Mouse (Mus musculus): Measurements from ENCODE around the gene Trim80. TPM values are rescaled to one million over a fixed set of nuclear protein-coding genes. Genes with fewer than 3 reads are reported as not detected.

Gene Trim80
- polyA plus RNA-seq, 1 experiment from 2014 or later, result 0.10 TPM

DNA sequence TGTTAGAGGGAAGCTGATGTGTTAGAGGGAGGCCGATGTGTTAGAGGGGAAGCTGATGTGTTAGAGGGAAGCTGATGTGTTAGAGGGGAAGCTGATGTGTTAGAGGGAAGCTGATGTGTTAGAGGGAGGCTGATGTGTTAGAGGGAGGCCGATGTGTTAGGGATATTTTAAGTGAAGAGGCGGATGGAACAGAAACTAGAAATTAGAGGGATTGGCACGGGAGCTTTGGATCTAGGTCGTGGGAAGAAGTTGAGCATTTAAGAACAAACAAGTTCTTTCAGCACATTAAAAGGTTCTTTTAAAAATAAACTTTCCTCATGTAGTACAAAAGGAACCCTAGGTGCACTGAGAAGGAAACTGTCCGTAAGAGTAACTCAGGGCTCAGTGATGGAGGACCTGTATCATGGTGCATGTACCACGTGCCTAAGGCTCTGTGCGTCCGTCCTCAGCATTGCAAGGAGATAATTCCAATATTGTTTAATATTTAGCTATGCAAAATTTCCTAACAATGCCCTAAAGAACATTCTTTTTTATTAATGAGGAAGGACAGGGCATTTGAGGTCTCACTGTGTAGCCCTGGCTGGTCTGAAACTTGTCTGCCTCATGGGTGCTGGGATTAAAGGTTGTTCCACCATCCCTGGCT lies 38.1 kb downstream of the Trim80 start:
- no peak overlapping the region for H3K4me3 ChIP-seq (ENCODE audit: low read depth, low read length)
- H3K36me3 ChIP-seq (ENCODE audit: control insufficient read depth, insufficient read depth, low read length), result no peaks in the 10 kb centered on the region
- no peaks in the 10 kb centered on the region for H3K27me3 ChIP-seq (ENCODE audit: control insufficient read depth, insufficient read depth, low read length)
- ATAC-seq (ENCODE audit: low FRiP score, low TSS enrichment) (no peak), DNase-seq (ENCODE audit: low spot score) (no peak)
- peaks cover 4% of the 10 kb centered on the region; the same call in 1 of the 2 replicates for H3K4me1 ChIP-seq (replicated peaks; ENCODE audit: control insufficient read depth, insufficient read depth)
- TF ChIP-seq CTCF (IDR thresholded peaks at IDR 0.05; ENCODE audit: low read depth) (no peak), EP300 (optimal IDR thresholded peaks at IDR 0.05) (no peak)
- no peak overlapping the region for H3K4me2 ChIP-seq (replicated peaks; ENCODE audit: low read depth)
- WGBS, result 86% methylated on average over 9 of the region's 9 CpGs
- H3K9me3 ChIP-seq (ENCODE audit: control insufficient read depth, low read length), result no peaks in the 10 kb centered on the region
- H3K27ac ChIP-seq (replicated peaks), result no peak overlapping the region
- no peak overlapping the region for H3K9ac ChIP-seq (ENCODE audit: low read length)

DNA sequence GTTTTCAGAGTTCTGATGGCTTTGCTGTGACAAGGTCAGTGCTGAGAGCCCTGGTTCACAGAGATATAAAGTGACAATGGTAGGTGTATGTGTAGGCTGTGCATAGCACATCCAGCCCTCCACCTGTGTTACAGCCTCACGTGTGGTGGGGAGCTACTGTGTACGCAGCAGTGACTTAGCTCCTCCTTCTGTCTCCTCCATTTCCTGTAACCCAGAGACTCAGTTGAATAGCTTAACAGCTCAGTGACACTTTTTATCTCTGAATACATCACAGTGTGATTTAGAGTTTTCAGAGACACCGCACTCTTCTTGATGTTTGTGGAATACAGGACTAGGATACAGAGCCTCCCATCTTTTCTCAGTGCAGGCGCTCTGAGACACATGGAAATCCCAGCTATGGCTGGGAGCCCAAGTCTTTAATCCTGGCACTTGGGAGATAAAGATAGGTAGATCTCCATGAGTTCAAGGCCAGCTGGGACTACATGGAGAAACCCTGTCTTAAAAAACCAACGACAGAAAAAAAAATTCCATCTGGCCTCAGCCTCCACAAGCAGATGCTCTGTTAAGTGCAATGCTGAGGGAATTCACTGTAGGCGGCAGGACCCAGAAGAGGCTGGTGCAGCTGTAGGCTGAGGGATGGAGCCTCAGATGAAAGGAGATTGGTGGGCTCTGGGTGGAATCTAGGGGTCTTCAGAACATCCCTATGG lies 41.4 kb downstream of the Trim80 start:
- Histone ChIP-seq H3K4me3 (ENCODE audit: low read depth, low read length) (no peak overlapping the region), H3K9me3 (ENCODE audit: control insufficient read depth, low read length) (no peaks in the 10 kb centered on the region), H3K4me2 (replicated peaks; ENCODE audit: low read depth) (no peak overlapping the region), H3K9ac (ENCODE audit: low read length) (no peak overlapping the region), H3K27me3 (ENCODE audit: control insufficient read depth, insufficient read depth, low read length) (no peaks in the 10 kb centered on the region), H3K27ac (replicated peaks) (no peak overlapping the region), H3K36me3 (ENCODE audit: control insufficient read depth, insufficient read depth, low read length) (no peaks in the 10 kb centered on the region), H3K4me1 (replicated peaks; ENCODE audit: control insufficient read depth, insufficient read depth) (no peaks in the 10 kb centered on the region; the same call in 1 of the 2 replicates)
- ATAC-seq (ENCODE audit: low FRiP score, low TSS enrichment), result no peak
- 73% methylated on average over 6 of the region's 6 CpGs for WGBS
- DNase-seq (ENCODE audit: low spot score), result no peak
- TF ChIP-seq CTCF (IDR thresholded peaks at IDR 0.05; ENCODE audit: low read depth), result no peak
- no peak for TF ChIP-seq EP300 (optimal IDR thresholded peaks at IDR 0.05)

DNA sequence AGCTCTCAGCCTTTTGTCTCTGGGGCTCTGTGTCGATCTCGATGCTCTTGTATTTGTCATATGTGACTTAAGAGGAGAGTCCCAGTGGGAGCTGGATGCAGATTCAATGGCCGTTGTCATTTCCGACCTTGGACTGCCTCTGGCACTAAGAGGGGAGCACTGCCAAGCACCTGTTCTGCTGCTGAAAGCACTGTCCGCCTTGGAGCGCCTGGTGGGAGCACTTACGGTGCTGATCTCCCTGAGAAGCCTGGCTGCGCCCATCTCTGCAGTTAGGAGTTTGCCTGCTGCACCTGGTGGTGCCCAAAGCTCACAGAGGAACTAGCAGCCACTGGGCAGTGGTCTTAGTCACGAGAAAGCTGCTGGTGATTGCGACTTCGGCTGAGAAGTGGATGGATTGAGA lies 42.9 kb downstream of the Trim80 start:
- DNase-seq (ENCODE audit: low spot score) (no peak), ATAC-seq (ENCODE audit: low FRiP score, low TSS enrichment) (no peak)
- no peak overlapping the region for H3K27ac ChIP-seq (replicated peaks)
- TF ChIP-seq EP300 (optimal IDR thresholded peaks at IDR 0.05), result no peak
- TF ChIP-seq CTCF (IDR thresholded peaks at IDR 0.05; ENCODE audit: low read depth), result no peak
- no peak overlapping the region for H3K9ac ChIP-seq (ENCODE audit: low read length)
- H3K9me3 ChIP-seq (ENCODE audit: control insufficient read depth, low read length), result no peaks in the 10 kb centered on the region
- no peaks in the 10 kb centered on the region for H3K27me3 ChIP-seq (ENCODE audit: control insufficient read depth, insufficient read depth, low read length)
- no peak overlapping the region for H3K4me2 ChIP-seq (replicated peaks; ENCODE audit: low read depth)
- no peaks in the 10 kb centered on the region for H3K4me1 ChIP-seq (replicated peaks; ENCODE audit: control insufficient read depth, insufficient read depth)
- H3K4me3 ChIP-seq (ENCODE audit: low read depth, low read length), result no peak overlapping the region
- no peaks in the 10 kb centered on the region; the same call in 1 of the 2 replicates for H3K36me3 ChIP-seq (ENCODE audit: control insufficient read depth, insufficient read depth, low read length)
- WGBS, result 71% methylated on average over 11 of the region's 11 CpGs

DNA sequence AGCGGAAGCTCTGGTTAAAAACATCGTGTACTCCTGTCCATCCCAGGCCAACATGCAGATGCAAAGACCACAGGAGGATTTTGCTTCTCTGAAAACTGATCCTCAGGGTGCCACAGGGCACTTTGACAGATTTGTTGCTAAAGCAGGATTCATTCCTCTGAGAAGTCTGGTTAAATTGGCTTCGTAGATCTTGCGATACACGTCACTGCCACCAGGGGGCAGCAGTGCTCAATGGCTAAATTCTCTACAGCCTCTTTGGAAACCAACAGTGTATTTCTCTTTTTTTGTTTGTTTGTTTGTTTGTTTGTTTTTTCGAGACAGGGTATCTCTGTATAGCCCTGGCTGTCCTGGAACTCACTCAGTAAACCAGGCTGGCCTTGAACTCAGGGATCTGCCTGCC lies 43.4 kb downstream of the Trim80 start:
- 19% methylated on average over 6 of the region's 6 CpGs for WGBS
- H3K36me3 ChIP-seq (ENCODE audit: control insufficient read depth, insufficient read depth, low read length), result no peaks in the 10 kb centered on the region; the same call in 1 of the 2 replicates
- H3K4me1 ChIP-seq (replicated peaks; ENCODE audit: control insufficient read depth, insufficient read depth), result no peaks in the 10 kb centered on the region
- no peak overlapping the region for H3K9ac ChIP-seq (ENCODE audit: low read length)
- no peak overlapping the region for H3K4me3 ChIP-seq (ENCODE audit: low read depth, low read length)
- no peaks in the 10 kb centered on the region for H3K27me3 ChIP-seq (ENCODE audit: control insufficient read depth, insufficient read depth, low read length)
- TF ChIP-seq CTCF (IDR thresholded peaks at IDR 0.05; ENCODE audit: low read depth) (peak; percentile 95), EP300 (optimal IDR thresholded peaks at IDR 0.05) (no peak)
- H3K9me3 ChIP-seq (ENCODE audit: control insufficient read depth, low read length), result no peaks in the 10 kb centered on the region
- peak; percentile 75 for DNase-seq (ENCODE audit: low spot score)
- H3K27ac ChIP-seq (replicated peaks), result no peak overlapping the region
- no peak overlapping the region for H3K4me2 ChIP-seq (replicated peaks; ENCODE audit: low read depth)
- no peak for ATAC-seq (ENCODE audit: low FRiP score, low TSS enrichment)

DNA sequence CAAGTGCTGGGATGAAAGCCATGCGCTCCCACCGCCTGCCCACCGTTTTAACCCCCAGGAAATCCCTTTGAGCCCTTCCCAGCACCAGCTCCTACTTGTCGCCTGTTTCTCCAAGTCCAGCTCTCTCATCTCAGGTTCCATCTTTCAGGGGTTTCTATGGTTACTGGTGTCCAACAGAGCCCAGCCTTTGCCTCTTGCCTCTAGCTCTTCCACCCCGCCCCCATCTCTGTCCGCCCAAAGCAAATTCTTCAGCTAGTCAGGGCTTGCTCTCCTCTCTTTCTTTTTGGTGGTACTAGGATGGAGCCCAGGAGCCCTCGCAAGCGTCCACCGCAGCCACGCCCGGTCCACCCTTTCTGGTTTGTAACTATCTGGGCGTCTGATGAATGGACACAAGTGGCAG lies 44.8 kb downstream of the Trim80 start:
- Histone ChIP-seq H3K4me3 (ENCODE audit: low read depth, low read length) (no peak overlapping the region), H3K4me2 (replicated peaks; ENCODE audit: low read depth) (no peak overlapping the region), H3K36me3 (ENCODE audit: control insufficient read depth, insufficient read depth, low read length) (peaks cover 3% of the 10 kb centered on the region; the same call in 1 of the 2 replicates), H3K27me3 (ENCODE audit: control insufficient read depth, insufficient read depth, low read length) (no peaks in the 10 kb centered on the region), H3K4me1 (replicated peaks; ENCODE audit: control insufficient read depth, insufficient read depth) (no peaks in the 10 kb centered on the region), H3K27ac (replicated peaks) (no peak overlapping the region), H3K9ac (ENCODE audit: low read length) (no peak overlapping the region), H3K9me3 (ENCODE audit: control insufficient read depth, low read length) (no peaks in the 10 kb centered on the region)
- DNase-seq (ENCODE audit: low spot score), result no peak
- TF ChIP-seq CTCF (IDR thresholded peaks at IDR 0.05; ENCODE audit: low read depth) (no peak), EP300 (optimal IDR thresholded peaks at IDR 0.05) (no peak)
- 56% methylated on average over 12 of the region's 12 CpGs for WGBS
- ATAC-seq (ENCODE audit: low FRiP score, low TSS enrichment), result no peak

DNA sequence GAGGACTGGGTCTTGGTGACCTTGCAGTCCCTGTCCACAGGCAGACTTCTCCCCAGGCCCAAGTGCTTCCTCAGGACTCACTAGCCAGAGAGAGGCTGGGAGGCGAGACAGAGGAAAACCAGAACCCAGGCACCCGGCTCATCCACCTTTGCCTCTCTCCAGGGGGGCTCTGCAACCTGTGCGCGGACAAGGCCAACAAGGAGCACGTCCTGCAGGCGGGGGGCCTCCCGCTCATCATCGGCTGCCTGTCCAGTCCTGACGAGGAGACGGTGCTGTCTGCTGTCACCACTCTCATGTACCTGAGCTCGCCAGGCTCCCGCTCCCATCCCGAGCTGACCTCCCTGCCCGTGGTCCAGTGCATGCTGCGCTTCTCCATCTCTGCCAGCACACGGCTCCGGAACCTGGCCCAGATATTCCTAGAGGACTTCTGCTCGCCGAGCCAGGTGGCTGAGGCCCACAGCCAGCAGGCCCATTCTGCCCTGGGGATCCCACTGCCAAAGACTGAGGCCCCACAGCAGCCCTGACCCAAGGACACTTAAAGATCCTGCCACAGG lies 48.3 kb downstream of the Trim80 start:
- no peak overlapping the region for H3K27ac ChIP-seq (replicated peaks)
- TF ChIP-seq EP300 (optimal IDR thresholded peaks at IDR 0.05) (no peak), CTCF (IDR thresholded peaks at IDR 0.05; ENCODE audit: low read depth) (no peak)
- 89% methylated on average over 19 of the region's 19 CpGs for WGBS
- no peaks in the 10 kb centered on the region; the same call in 1 of the 2 replicates for H3K4me1 ChIP-seq (replicated peaks; ENCODE audit: control insufficient read depth, insufficient read depth)
- no peak for ATAC-seq (ENCODE audit: low FRiP score, low TSS enrichment)
- no peak for DNase-seq (ENCODE audit: low spot score)
- H3K4me2 ChIP-seq (replicated peaks; ENCODE audit: low read depth), result no peak overlapping the region
- no peak overlapping the region for H3K4me3 ChIP-seq (ENCODE audit: low read depth, low read length)
- H3K36me3 ChIP-seq (ENCODE audit: control insufficient read depth, insufficient read depth, low read length), result peaks cover 3% of the 10 kb centered on the region; the same call in 1 of the 2 replicates
- no peaks in the 10 kb centered on the region for H3K27me3 ChIP-seq (ENCODE audit: control insufficient read depth, insufficient read depth, low read length)
- no peak overlapping the region for H3K9ac ChIP-seq (ENCODE audit: low read length)
- H3K9me3 ChIP-seq (ENCODE audit: control insufficient read depth, low read length), result no peaks in the 10 kb centered on the region
